Mouse (Mus musculus): ENCODE measurements at regions not wholly inside any gene's neighbourhood (a gene's known extent, or its start where the extent isn't known, plus 50 kb on each side); places are given as distances from the start of the nearest gene placed in this dataset.

GRCm38 (mm10) chrX:142600782-142601181 lies 80.4 kb upstream of the Tmem164 start:
- H3K36me3 ChIP-seq (ENCODE audit: insufficient read depth, low read length) = no peaks in the 10 kb centered on the region
- no peak overlapping the region for H3K9ac ChIP-seq (replicated peaks; ENCODE audit: low read length, poor library complexity, severe bottlenecking)
- 82% methylated on average over 1 of the region's 1 CpGs for WGBS
- H3K27ac ChIP-seq (ENCODE audit: low read depth, low read length) = no peak overlapping the region
- ATAC-seq (ENCODE audit: low FRiP score) = no peak
- TF ChIP-seq CTCF (IDR thresholded peaks at IDR 0.05) = no peak
- H3K27me3 ChIP-seq (ENCODE audit: insufficient read depth, low read length) = no peaks in the 10 kb centered on the region
- H3K4me2 ChIP-seq (ENCODE audit: low read depth, low read length, poor library complexity, severe bottlenecking) = no peak overlapping the region
- H3K9me3 ChIP-seq (ENCODE audit: low read length) = no peaks in the 10 kb centered on the region
- DNase-seq (ENCODE audit: low spot score) = no peak
- no peak overlapping the region for H3K4me3 ChIP-seq (ENCODE audit: low read depth, low read length)
- H3K4me1 ChIP-seq (ENCODE audit: insufficient read depth, low read length) = no peaks in the 10 kb centered on the region

- no peak overlapping the region for H3K4me3 ChIP-seq (ENCODE audit: low read depth, low read length)
- WGBS = 63% methylated on average over 3 of the region's 3 CpGs
- no peak overlapping the region for H3K4me2 ChIP-seq (ENCODE audit: low read depth, low read length, poor library complexity, severe bottlenecking)
- no peaks in the 10 kb centered on the region for H3K36me3 ChIP-seq (ENCODE audit: insufficient read depth, low read length)
- no peaks in the 10 kb centered on the region for H3K27me3 ChIP-seq (ENCODE audit: insufficient read depth, low read length)
- ATAC-seq (ENCODE audit: low FRiP score) = no peak
- H3K4me1 ChIP-seq (ENCODE audit: insufficient read depth, low read length) = no peaks in the 10 kb centered on the region
- H3K9me3 ChIP-seq (ENCODE audit: low read length) = no peaks in the 10 kb centered on the region
- DNase-seq (ENCODE audit: low spot score) = no peak
- TF ChIP-seq CTCF (IDR thresholded peaks at IDR 0.05) = no peak
- H3K9ac ChIP-seq (replicated peaks; ENCODE audit: low read length, poor library complexity, severe bottlenecking) = no peak overlapping the region
- no peak overlapping the region for H3K27ac ChIP-seq (ENCODE audit: low read depth, low read length)
Observed at GRCm38 (mm10) chrX:142605088-142605487, 76.1 kb upstream of the Tmem164 start.

- Histone ChIP-seq H3K36me3 (ENCODE audit: insufficient read depth, low read length) (no peaks in the 10 kb centered on the region), H3K27ac (ENCODE audit: low read depth, low read length) (no peak overlapping the region), H3K4me1 (ENCODE audit: insufficient read depth, low read length) (no peaks in the 10 kb centered on the region), H3K4me2 (ENCODE audit: low read depth, low read length, poor library complexity, severe bottlenecking) (no peak overlapping the region), H3K27me3 (ENCODE audit: insufficient read depth, low read length) (no peaks in the 10 kb centered on the region), H3K4me3 (ENCODE audit: low read depth, low read length) (no peak overlapping the region), H3K9me3 (ENCODE audit: low read length) (no peaks in the 10 kb centered on the region), H3K9ac (replicated peaks; ENCODE audit: low read length, poor library complexity, severe bottlenecking) (no peak overlapping the region)
- DNase-seq (ENCODE audit: low spot score) (no peak), ATAC-seq (ENCODE audit: low FRiP score) (no peak)
- no peak for TF ChIP-seq CTCF (IDR thresholded peaks at IDR 0.05)
- WGBS = 86% methylated on average over 8 of the region's 8 CpGs
Observed at GRCm38 (mm10) chrX:142606595-142607205, 74.5 kb upstream of the Tmem164 start.

GRCm38 (mm10) chrX:142616189-142616872 lies 64.9 kb upstream of the Tmem164 start:
- H3K27me3 ChIP-seq (ENCODE audit: insufficient read depth, low read length) = 0 out of 2 replicates have a peak, but pooled peaks cover 4% of the 10 kb centered on the region
- no peaks in the 10 kb centered on the region for H3K36me3 ChIP-seq (ENCODE audit: insufficient read depth, low read length)
- H3K9ac ChIP-seq (replicated peaks; ENCODE audit: low read length, poor library complexity, severe bottlenecking) = no peak overlapping the region
- TF ChIP-seq CTCF (IDR thresholded peaks at IDR 0.05) = no peak
- no peak overlapping the region for H3K4me2 ChIP-seq (ENCODE audit: low read depth, low read length, poor library complexity, severe bottlenecking)
- ATAC-seq (ENCODE audit: low FRiP score) = no peak
- no peak for DNase-seq (ENCODE audit: low spot score)
- WGBS = 89% methylated on average over 11 of the region's 11 CpGs
- no peak overlapping the region for H3K4me3 ChIP-seq (ENCODE audit: low read depth, low read length)
- H3K4me1 ChIP-seq (ENCODE audit: insufficient read depth, low read length) = no peaks in the 10 kb centered on the region
- no peaks in the 10 kb centered on the region for H3K9me3 ChIP-seq (ENCODE audit: low read length)
- H3K27ac ChIP-seq (ENCODE audit: low read depth, low read length) = no peak overlapping the region

GRCm38 (mm10) chrX:142618389-142618788 lies 62.8 kb upstream of the Tmem164 start:
- Histone ChIP-seq H3K4me3 (ENCODE audit: low read depth, low read length) (no peak overlapping the region), H3K27ac (ENCODE audit: low read depth, low read length) (no peak overlapping the region), H3K27me3 (ENCODE audit: insufficient read depth, low read length) (0 out of 2 replicates have a peak, but pooled peaks cover 4% of the 10 kb centered on the region), H3K4me1 (ENCODE audit: insufficient read depth, low read length) (no peaks in the 10 kb centered on the region), H3K4me2 (ENCODE audit: low read depth, low read length, poor library complexity, severe bottlenecking) (no peak overlapping the region), H3K36me3 (ENCODE audit: insufficient read depth, low read length) (no peaks in the 10 kb centered on the region), H3K9me3 (ENCODE audit: low read length) (no peaks in the 10 kb centered on the region), H3K9ac (replicated peaks; ENCODE audit: low read length, poor library complexity, severe bottlenecking) (no peak overlapping the region)
- no peak for ATAC-seq (ENCODE audit: low FRiP score)
- WGBS = 69% methylated on average over 1 of the region's 1 CpGs
- no peak for TF ChIP-seq CTCF (IDR thresholded peaks at IDR 0.05)
- DNase-seq (ENCODE audit: low spot score) = no peak

- Histone ChIP-seq H3K9me3 (ENCODE audit: low read length) (no peaks in the 10 kb centered on the region), H3K27ac (ENCODE audit: low read depth, low read length) (no peak overlapping the region), H3K36me3 (ENCODE audit: insufficient read depth, low read length) (no peaks in the 10 kb centered on the region), H3K4me1 (ENCODE audit: insufficient read depth, low read length) (no peaks in the 10 kb centered on the region), H3K4me2 (ENCODE audit: low read depth, low read length, poor library complexity, severe bottlenecking) (no peak overlapping the region), H3K27me3 (ENCODE audit: insufficient read depth, low read length) (no peaks in the 10 kb centered on the region; the same call in 1 of the 2 replicates), H3K4me3 (ENCODE audit: low read depth, low read length) (no peak overlapping the region), H3K9ac (replicated peaks; ENCODE audit: low read length, poor library complexity, severe bottlenecking) (no peak overlapping the region)
- TF ChIP-seq CTCF (IDR thresholded peaks at IDR 0.05) = no peak
- WGBS = 30% methylated on average over 2 of the region's 2 CpGs
- DNase-seq (ENCODE audit: low spot score) (no peak), ATAC-seq (ENCODE audit: low FRiP score) (no peak)
Observed at GRCm38 (mm10) chrX:142623359-142623758, 57.8 kb upstream of the Tmem164 start.
